Mouse (Mus musculus) heart, adult 2 months (tissue): ENCODE results near the gene Morc3.

Experiments
- CTCF ChIP-seq: fragments of 200-600 bp; IDR thresholded peaks from 2 replicates; pipeline ENCODE4 v1.8.1; 2022; ENCODE audit warnings: antibody characterized with exemption, mild to moderate bottlenecking, moderate library complexity
- EP300 ChIP-seq: fragments of 200-500 bp; IDR thresholded peaks from 2 replicates; pipeline ENCODE4 v1.6.1; 2011; ENCODE audit warnings: low read depth, low read length, control low read depth; ENCODE audit not compliant: insufficient read depth

DNA sequence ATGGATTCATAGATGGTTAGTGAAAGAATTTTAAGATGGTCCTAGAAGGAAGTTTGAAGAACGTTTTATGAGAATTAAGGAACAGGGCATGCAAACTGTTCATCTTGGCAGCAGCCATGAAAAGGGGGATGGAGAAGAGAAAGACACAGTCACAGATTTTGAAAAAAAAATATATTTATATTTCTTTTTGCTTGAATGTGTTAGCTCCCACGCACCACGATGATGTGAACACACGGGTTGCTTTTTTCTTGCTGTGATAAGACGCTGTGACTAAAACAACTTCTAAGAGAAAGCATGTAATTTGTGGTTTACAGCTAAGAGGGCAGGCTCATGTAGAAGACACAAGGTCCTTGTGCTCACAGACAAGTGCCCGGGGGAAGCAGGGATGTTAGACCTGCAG, 5.0 kb upstream of the Morc3 start:
- TF ChIP-seq EP300 (no peak), CTCF (no peak)
